8 mouse cellular contexts compared by ENCODE assay signal in the genomic region with DNA sequence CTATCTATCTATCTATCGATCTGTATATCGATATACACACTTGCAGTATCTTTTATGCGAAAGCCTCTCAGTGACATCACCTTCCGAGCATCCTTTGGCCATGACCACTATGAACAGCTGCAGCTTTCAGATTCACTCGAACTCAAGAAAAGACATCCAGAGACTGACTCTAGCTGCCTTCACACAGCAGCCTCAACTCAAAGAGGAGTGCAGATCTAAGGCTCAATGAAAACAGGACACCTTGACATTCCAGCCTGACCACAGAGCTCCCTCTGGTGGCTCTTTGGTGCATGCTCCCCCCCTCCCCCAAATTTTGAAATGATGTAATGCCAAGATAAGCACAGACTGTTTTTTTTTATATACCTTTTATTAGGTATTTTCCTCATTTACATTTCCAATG.
DNase-seq lines count a peak whose midpoint lies in the region; ATAC-seq and TF ChIP-seq lines count a peak whose summit lies in the region.

No protein-coding gene starts in this region.

- intact Hi-C loops in gastrocnemius, postnatal 36 days (cut with DNase I) = no loop called here
- intact Hi-C loops in left cerebral cortex, postnatal 14 days (cut with DNase I) = loop anchor here (5.0 kb wide), 1 partner anchor 246 kb away; no protein-coding TSS in a partner anchor

- H3K4me3 ChIP-seq in olfactory bulb, adult 2 months (ENCODE audit: insufficient read depth, low read depth, low read length) = no peak overlapping the region
- no peak overlapping the region for H3K4me3 ChIP-seq in forebrain, embryonic 12.5 days (replicated peaks)

- H3K4me1 ChIP-seq in olfactory bulb, adult 2 months (ENCODE audit: control insufficient read depth, insufficient read depth, low read length) = peaks cover 16% of the 10 kb centered on the region
- H3K4me1 ChIP-seq in forebrain, embryonic 12.5 days = peaks cover 13% of the 10 kb centered on the region

- H3K27ac ChIP-seq in olfactory bulb, adult 2 months (ENCODE audit: insufficient read depth, low read depth, low read length) = no peak overlapping the region
- H3K27ac ChIP-seq in forebrain, embryonic 12.5 days = no peak overlapping the region

- ATAC-seq in forebrain, embryonic 12.5 days (ENCODE audit: low FRiP score) = no peak

- peaks cover 7% of the 10 kb centered on the region; the same call in 1 of the 2 replicates for H3K27me3 ChIP-seq in forebrain, embryonic 12.5 days

- H3K9me3 ChIP-seq in forebrain, embryonic 12.5 days = no peaks in the 10 kb centered on the region

- no peak overlapping the region for H3K9ac ChIP-seq in forebrain, embryonic 12.5 days

- no peaks in the 10 kb centered on the region for H3K36me3 ChIP-seq in forebrain, embryonic 12.5 days (replicated peaks)

- TF ChIP-seq POLR2A in olfactory bulb, adult 2 months (IDR thresholded peaks at IDR 0.05; ENCODE audit: insufficient read depth, low read depth, low read length) = no peak

- 84% methylated on average over 5 of the region's 5 CpGs for WGBS in olfactory bulb, adult 2 months
- 87% methylated on average over 5 of the region's 5 CpGs for WGBS in forebrain, embryonic 12.5 days

- H3K4me2 ChIP-seq in forebrain, embryonic 12.5 days = no peak overlapping the region

- peak; percentile 12 for DNase-seq in gastrocnemius, postnatal 25 days
- DNase-seq in gastrocnemius, postnatal 36 days = no peak
- peak; percentile 7 for DNase-seq in ovary, postnatal 36 days (ENCODE audit: low spot score)
- no peak for DNase-seq in ovary, adult 18-20 months (ENCODE audit: low spot score)
- peak; percentile 19 to 20 for DNase-seq in cerebellum, postnatal 36 days
- no peak for DNase-seq in left cerebral cortex, postnatal 14 days (ENCODE audit: low spot score in 2 of 2)

- peak; percentile 44; the same call in 1 of the 2 replicates for TF ChIP-seq CTCF in olfactory bulb, adult 2 months (IDR thresholded peaks at IDR 0.05; ENCODE audit: insufficient read depth, low read depth, low read length)

Comparison
In these comparisons a context has a peak if more than half of its experiments do, and no peak if none do; other contexts are left out.
1. DNase-seq: peak in gastrocnemius, postnatal 25 days (single experiment), ovary, postnatal 36 days (single experiment) and cerebellum, postnatal 36 days (2 of 2); none in gastrocnemius, postnatal 36 days (0 of 2), ovary, adult 18-20 months (single experiment) and left cerebral cortex, postnatal 14 days (0 of 2).